Mouse (Mus musculus): ENCODE results near the gene Pola2. TPM values are rescaled to one million over a fixed set of nuclear protein-coding genes. Genes with fewer than 3 reads are reported as not detected.

Pola2 gene
- 1 to 10 TPM; 4.5 to 9.4 (median 7.2) TPM for total RNA-seq (2022)

- DNase-seq (ENCODE audit: low spot score in 2 of 2): peak; percentile 72 to 75
These were observed at the start of gene Pola2 for GRCm38 (mm10) chr19:5963883-5964562. Gene Pola2 (minus strand): TSS chr19:5964202.

- DNase-seq (ENCODE audit: low spot score in 2 of 2): no peak
These were observed 49.7 kb upstream of the Pola2 start for GRCm38 (mm10) chr19:6013691-6014090.

GRCm38 (mm10) chr19:6009137-6009536 lies 45.1 kb upstream of the Pola2 start:
- no peak for DNase-seq (ENCODE audit: low spot score in 2 of 2)

GRCm38 (mm10) chr19:6007013-6007412 lies 43.0 kb upstream of the Pola2 start:
- DNase-seq (ENCODE audit: low spot score in 2 of 2): no peak

- DNase-seq (ENCODE audit: low spot score in 2 of 2): no peak
These were observed 41.5 kb upstream of the Pola2 start for GRCm38 (mm10) chr19:6005541-6005940.

- DNase-seq (ENCODE audit: low spot score in 2 of 2): no peak
These were observed 36.0 kb upstream of the Pola2 start for GRCm38 (mm10) chr19:5999969-6000368.

- no peak for DNase-seq (ENCODE audit: low spot score in 2 of 2)
These were observed 34.2 kb upstream of the Pola2 start for GRCm38 (mm10) chr19:5998180-5998579.

- DNase-seq (ENCODE audit: low spot score in 2 of 2): no peak
These were observed 30.7 kb upstream of the Pola2 start for GRCm38 (mm10) chr19:5994711-5995110.

GRCm38 (mm10) chr19:5992012-5992411 lies 28.0 kb upstream of the Pola2 start:
- DNase-seq (ENCODE audit: low spot score in 2 of 2): no peak

- DNase-seq (ENCODE audit: low spot score in 2 of 2): no peak
These were observed 27.5 kb upstream of the Pola2 start for GRCm38 (mm10) chr19:5991467-5991866.

GRCm38 (mm10) chr19:5990921-5991320 lies 26.9 kb upstream of the Pola2 start:
- DNase-seq (ENCODE audit: low spot score in 2 of 2): no peak

- DNase-seq (ENCODE audit: low spot score in 2 of 2): no peak
These were observed 26.0 kb upstream of the Pola2 start for GRCm38 (mm10) chr19:5990033-5990432.

- no peak for DNase-seq (ENCODE audit: low spot score in 2 of 2)
These were observed 25.6 kb upstream of the Pola2 start for GRCm38 (mm10) chr19:5989585-5989984.

GRCm38 (mm10) chr19:5988815-5989452 lies 24.9 kb upstream of the Pola2 start:
- no peak for DNase-seq (ENCODE audit: low spot score in 2 of 2)

- DNase-seq (ENCODE audit: low spot score in 2 of 2): no peak
These were observed 24.2 kb upstream of the Pola2 start for GRCm38 (mm10) chr19:5988027-5988814.

- no peak for DNase-seq (ENCODE audit: low spot score in 2 of 2)
These were observed 22.0 kb upstream of the Pola2 start, which contains the start of gene Slc22a20 for GRCm38 (mm10) chr19:5986043-5986442. Gene Slc22a20 (minus strand): TSS chr19:5986143.

GRCm38 (mm10) chr19:5980477-5980876 lies 16.5 kb upstream of the Pola2 start:
- no peak for DNase-seq (ENCODE audit: low spot score in 2 of 2)

- DNase-seq (ENCODE audit: low spot score in 2 of 2): peak; percentile 42 to 50
These were observed 13.7 kb upstream of the Pola2 start for GRCm38 (mm10) chr19:5977717-5978116.

GRCm38 (mm10) chr19:5975676-5976075 lies 11.7 kb upstream of the Pola2 start:
- no peak for DNase-seq (ENCODE audit: low spot score in 2 of 2)

- no peak for DNase-seq (ENCODE audit: low spot score in 2 of 2)
These were observed 11.1 kb upstream of the Pola2 start for GRCm38 (mm10) chr19:5975112-5975511.

GRCm38 (mm10) chr19:5967664-5968063 lies 3.7 kb upstream of the Pola2 start:
- no peak for DNase-seq (ENCODE audit: low spot score in 2 of 2)

- DNase-seq (ENCODE audit: low spot score in 2 of 2): no peak
These were observed 2.8 kb upstream of the Pola2 start for GRCm38 (mm10) chr19:5966786-5967185.
